Mouse (Mus musculus) C2C12 (cell line): ENCODE measurements around the gene BC028528. TPM values are rescaled to one million over a fixed set of nuclear protein-coding genes. Genes with fewer than 3 reads are reported as not detected.
A peak's percentile ranks its signal among the peaks of the same experiment; 100 is the strongest.

Experiments used
- H3K27me3 ChIP-seq: one replicate; pipeline ENCODE4 v1.6.1; 2011; ENCODE audit not compliant: control insufficient read depth, insufficient read depth, insufficient read length
- H3K36me3 ChIP-seq: one replicate; pipeline ENCODE4 v1.6.1; 2011; ENCODE audit not compliant: control insufficient read depth, insufficient read depth
- H3K4me3 ChIP-seq: one replicate; pipeline ENCODE4 v1.5.1; 2011; ENCODE audit warnings: mild to moderate bottlenecking, control low read depth; ENCODE audit not compliant: poor library complexity, insufficient read depth, severe bottlenecking
- H3K79me2 ChIP-seq: one replicate; pipeline ENCODE4 v1.6.1; 2011; ENCODE audit not compliant: control insufficient read depth, insufficient read depth
- H3K79me3 ChIP-seq: one replicate; pipeline ENCODE4 v1.6.1; 2011; ENCODE audit warnings: low read depth, control low read depth
- H3ac ChIP-seq: one replicate; pipeline ENCODE3; 2011; ENCODE audit warnings: low read depth; ENCODE audit not compliant: control insufficient read depth, insufficient read length
- CEBPB ChIP-seq: IDR thresholded peaks from one replicate; pipeline ENCODE4 v1.6.1; 2011; ENCODE audit warnings: low read depth, mild to moderate bottlenecking, control low read depth, moderate library complexity
- CTCF ChIP-seq: IDR thresholded peaks from one replicate; pipeline ENCODE4 v1.5.1; 2011; ENCODE audit not compliant: control insufficient read depth, insufficient read depth, insufficient read length
- FOSL1 ChIP-seq: IDR thresholded peaks from one replicate; pipeline ENCODE4 v1.8.0; 2011; ENCODE audit warnings: mild to moderate bottlenecking, low read length; ENCODE audit not compliant: poor library complexity, insufficient read depth, severe bottlenecking
- MAX ChIP-seq: IDR thresholded peaks from one replicate; pipeline ENCODE4 v1.6.1; 2011; ENCODE audit warnings: mild to moderate bottlenecking, control low read depth
- MYOD1 ChIP-seq: IDR thresholded peaks from one replicate; pipeline ENCODE4 v1.6.1; 2011; ENCODE audit warnings: low read depth; ENCODE audit not compliant: control insufficient read depth, insufficient read length
- MYOG ChIP-seq: IDR thresholded peaks from one replicate; pipeline ENCODE4 v1.6.1; 2011; ENCODE audit not compliant: control insufficient read depth, insufficient read length; ENCODE audit errors: extremely low read depth
- USF1 ChIP-seq: IDR thresholded peaks from one replicate; pipeline ENCODE4 v1.6.1; 2011; ENCODE audit warnings: low read depth, mild to moderate bottlenecking, control low read depth, moderate library complexity
- long read RNA-seq, 2 experiments: library from polyadenylated mRNA; unstranded; transcript quantifications; one replicate each; pipeline ENCODE4 v2.0.0; 2019 to 2020
- polyA plus RNA-seq: library from polyadenylated mRNA; unstranded; fragments of >200 nt; fragmentation: generic; extraction: Trizol; gene quantifications from one replicate; pipeline ENCODE4 v1.2.1, GENCODE M21; 2012; ENCODE audit warnings: missing spikeins

Gene BC028528
- polyA plus RNA-seq: 8.7 TPM
- long read RNA-seq, experiment 1, transcript BC028528-202 (6 exons, 809 nt): major isoform, 6 of 12 reads
- long read RNA-seq, experiment 1, partial matches to known transcripts: 0 of 12 reads
- long read RNA-seq, experiment 1, other reads (novel, unspliced or antisense): 2 of 12 reads
- long read RNA-seq, experiment 2: 0 reads

DNA sequence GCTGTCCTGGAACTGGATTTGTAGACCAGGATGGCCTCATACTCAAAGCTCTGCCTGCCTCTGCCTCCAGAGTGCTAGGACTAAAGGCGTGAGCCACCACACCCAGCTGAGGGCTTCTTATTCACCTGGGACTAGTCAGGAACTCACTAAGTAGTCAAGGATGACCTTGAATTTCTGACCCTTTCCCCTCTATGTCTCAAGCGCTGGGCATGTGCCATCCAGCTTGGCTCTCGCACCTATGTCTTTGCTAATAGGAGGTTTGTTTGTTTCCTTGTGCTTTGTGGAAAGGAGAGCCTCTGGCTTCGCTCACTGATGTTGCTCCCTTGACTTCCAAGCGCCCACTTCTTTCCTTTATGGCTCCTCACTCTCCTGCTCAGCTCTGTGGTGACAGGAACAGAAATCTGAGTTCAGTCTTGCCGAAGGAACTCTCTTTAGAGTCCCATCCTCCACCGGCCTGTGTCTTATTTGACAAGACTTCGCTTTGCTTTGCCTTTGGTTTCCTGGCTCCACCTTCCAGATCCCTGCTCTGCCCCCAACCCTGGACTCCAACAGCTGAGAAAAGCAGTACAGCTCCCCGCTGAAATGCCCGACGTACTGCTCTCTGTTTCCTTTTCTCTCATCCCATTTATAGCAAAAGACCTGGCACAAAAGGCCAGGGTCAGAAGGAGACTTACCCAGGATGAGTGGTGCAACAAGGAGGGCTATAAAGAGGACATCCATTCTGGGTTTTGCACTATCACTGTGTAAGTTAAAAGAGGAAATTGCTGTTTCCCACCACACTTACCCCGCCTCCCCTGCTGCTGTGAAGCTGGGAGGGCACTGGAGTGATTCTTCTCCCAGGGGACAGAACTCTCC, at the start of gene BC028528:
TSS of gene BC028528 (minus strand) at position 795 of the 855 bp plus-strand sequence.
- peaks cover 22% of the 10 kb centered on the region for H3K79me2 ChIP-seq
- peak within 1 kb of the TSS; percentile 43 for H3ac ChIP-seq
- peak within 1 kb of the TSS; percentile 12 for H3K4me3 ChIP-seq
- no peak for TF ChIP-seq FOSL1
- TF ChIP-seq USF1: no peak
- TF ChIP-seq MAX: no peak
- peaks cover 15% of the 10 kb centered on the region for H3K79me3 ChIP-seq
- no peaks in the 10 kb centered on the region for H3K36me3 ChIP-seq
- no peaks in the 10 kb centered on the region for H3K27me3 ChIP-seq

DNA sequence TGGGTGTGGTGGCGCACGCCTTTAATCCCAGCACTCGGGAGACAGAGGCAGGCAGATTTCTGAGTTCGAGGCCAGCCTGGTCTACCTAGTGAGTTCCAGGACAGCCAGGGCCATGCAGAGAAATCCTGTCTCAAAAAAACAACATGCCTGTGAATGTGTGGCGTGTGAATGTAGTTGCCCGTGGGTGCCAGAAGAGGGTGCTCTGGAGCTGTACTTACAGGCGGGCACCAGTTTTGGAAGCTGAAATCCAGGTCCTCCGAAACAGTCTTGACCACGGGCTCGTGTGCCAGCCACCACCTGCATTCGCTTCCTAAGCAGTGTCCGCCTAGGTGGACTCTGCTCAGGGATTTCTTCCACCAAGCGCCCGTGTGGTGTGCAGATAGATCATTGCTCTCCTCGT, 47.0 kb upstream of the BC028528 start:
- TF ChIP-seq MAX: no peak
- TF ChIP-seq CTCF: peak; percentile 37
- no peaks in the 10 kb centered on the region for H3K27me3 ChIP-seq
- peaks cover 31% of the 10 kb centered on the region for H3K79me3 ChIP-seq
- H3K36me3 ChIP-seq: peaks cover 91% of the 10 kb centered on the region
- H3ac ChIP-seq: no peak overlapping the region
- H3K4me3 ChIP-seq: no peak overlapping the region
- H3K79me2 ChIP-seq: peaks cover 82% of the 10 kb centered on the region

DNA sequence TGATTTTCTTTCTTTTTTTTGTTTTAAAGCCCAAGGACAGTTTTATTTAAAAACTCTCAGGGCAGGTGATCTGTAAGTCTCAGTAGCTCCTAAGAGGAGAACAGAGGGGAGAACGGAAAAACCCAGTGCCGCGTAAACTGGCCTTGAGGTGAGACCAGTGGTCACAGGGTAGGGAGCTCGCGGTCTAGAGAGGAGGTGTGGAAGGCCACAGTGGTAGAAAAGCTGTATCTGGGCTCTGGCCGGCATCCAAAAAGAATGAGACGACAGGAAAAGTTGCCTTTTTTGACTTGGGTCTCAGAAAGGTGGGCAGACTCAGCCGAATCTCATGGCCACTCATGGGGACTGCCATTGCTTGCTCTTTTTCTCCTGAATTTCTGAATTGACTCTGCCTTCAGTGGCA, 46.4 kb upstream of the BC028528 start:
- Histone ChIP-seq H3K27me3 (no peaks in the 10 kb centered on the region), H3ac (no peak overlapping the region), H3K79me3 (peaks cover 35% of the 10 kb centered on the region), H3K4me3 (no peak overlapping the region), H3K79me2 (peaks cover 83% of the 10 kb centered on the region), H3K36me3 (peaks cover 93% of the 10 kb centered on the region)
- no peak for TF ChIP-seq FOSL1
- TF ChIP-seq CEBPB: no peak
- TF ChIP-seq CTCF: no peak
- no peak for TF ChIP-seq MYOG
- no peak for TF ChIP-seq MAX
- no peak for TF ChIP-seq MYOD1
- no peak for TF ChIP-seq USF1

DNA sequence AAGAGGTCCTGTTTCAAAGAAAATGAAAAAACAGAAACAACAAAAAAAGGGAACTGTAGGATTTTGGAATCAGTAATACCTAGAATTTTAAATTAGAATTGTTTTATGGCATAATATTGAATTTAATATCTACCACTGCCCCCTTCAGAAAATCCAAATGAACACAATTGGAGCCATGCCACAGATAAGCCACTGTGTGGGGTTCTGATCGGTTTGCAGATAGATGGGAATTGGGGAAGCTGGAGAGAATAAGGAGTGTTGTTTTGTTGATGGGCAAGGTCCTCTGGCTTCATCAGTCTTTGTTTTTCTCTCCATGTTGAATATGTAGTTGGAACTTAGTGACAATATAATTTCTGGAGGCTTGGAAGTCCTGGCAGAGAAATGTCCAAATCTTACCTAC, 42.6 kb upstream of the BC028528 start:
- Histone ChIP-seq H3K27me3 (no peaks in the 10 kb centered on the region), H3K4me3 (no peak overlapping the region), H3K79me3 (peaks cover 52% of the 10 kb centered on the region), H3ac (no peak overlapping the region), H3K36me3 (peaks cover 60% of the 10 kb centered on the region), H3K79me2 (peaks cover 83% of the 10 kb centered on the region)
- TF ChIP-seq FOSL1: no peak
- no peak for TF ChIP-seq MYOG
- no peak for TF ChIP-seq USF1
- no peak for TF ChIP-seq CTCF
- no peak for TF ChIP-seq CEBPB
- TF ChIP-seq MAX: no peak
- no peak for TF ChIP-seq MYOD1

DNA sequence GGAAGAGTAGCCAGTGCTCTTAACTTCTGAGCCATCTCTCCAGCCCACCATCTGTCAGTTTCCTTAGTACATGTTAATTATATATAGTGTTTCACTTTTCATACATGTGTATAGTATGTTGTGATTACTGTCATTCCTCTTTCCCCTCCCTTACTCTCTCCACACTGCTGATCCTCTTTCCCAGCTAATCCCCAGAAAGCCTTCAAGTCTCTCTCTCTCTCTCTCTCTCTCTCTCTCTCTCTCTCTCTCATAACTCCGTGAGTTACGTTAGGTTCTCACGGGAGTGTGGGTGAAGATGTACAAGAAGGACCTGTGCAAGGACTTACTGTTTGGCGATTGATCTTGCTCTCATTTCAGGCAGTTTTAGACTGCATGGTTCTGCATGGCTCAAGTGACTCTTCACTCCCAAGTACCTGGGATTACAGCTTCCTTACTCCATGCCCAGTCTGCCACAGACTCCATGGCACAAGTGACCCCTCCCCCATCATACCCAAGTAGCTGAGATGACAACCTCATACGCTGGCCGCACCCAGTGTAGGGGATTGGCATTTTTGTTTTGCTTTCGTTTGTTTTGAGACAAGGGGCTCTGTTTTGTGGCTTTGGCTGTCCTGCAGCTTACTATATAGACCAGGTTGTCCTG, 41.4 kb upstream of the BC028528 start:
- Histone ChIP-seq H3K36me3 (peaks cover 47% of the 10 kb centered on the region), H3ac (no peak overlapping the region), H3K79me3 (peaks cover 52% of the 10 kb centered on the region), H3K27me3 (no peaks in the 10 kb centered on the region), H3K79me2 (peaks cover 75% of the 10 kb centered on the region), H3K4me3 (no peak overlapping the region)
- no peak for TF ChIP-seq USF1
- TF ChIP-seq FOSL1: no peak
- no peak for TF ChIP-seq MYOD1

DNA sequence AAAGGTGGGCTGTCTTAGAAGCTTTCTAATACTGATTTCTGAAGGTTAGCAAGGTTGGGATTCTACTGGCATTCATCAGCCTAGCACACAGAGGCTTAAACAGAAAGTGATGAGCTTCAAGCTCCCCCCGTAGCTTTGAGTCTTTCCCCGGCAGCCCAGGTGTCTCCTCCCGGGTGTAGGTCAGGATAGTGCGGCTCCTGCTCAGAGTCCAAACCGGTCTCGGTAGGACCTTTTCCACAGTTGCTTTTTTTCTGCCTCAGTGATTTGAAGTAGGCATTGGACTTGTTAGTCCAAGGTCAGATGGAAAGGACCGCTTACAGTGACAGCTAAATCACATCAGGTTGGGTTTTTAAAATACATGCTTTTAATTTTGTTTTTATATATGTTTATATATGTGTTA, 40.8 kb upstream of the BC028528 start:
- H3K36me3 ChIP-seq: peaks cover 41% of the 10 kb centered on the region
- no peak overlapping the region for H3ac ChIP-seq
- H3K4me3 ChIP-seq: no peak overlapping the region
- H3K79me2 ChIP-seq: peaks cover 69% of the 10 kb centered on the region
- no peak for TF ChIP-seq MYOD1
- no peak for TF ChIP-seq MAX
- no peak for TF ChIP-seq CTCF
- no peak for TF ChIP-seq USF1
- TF ChIP-seq CEBPB: no peak
- TF ChIP-seq FOSL1: no peak
- TF ChIP-seq MYOG: no peak
- no peaks in the 10 kb centered on the region for H3K27me3 ChIP-seq
- H3K79me3 ChIP-seq: peaks cover 52% of the 10 kb centered on the region
